Mouse (Mus musculus) C2C12 (cell line): ENCODE measurements around the gene Apoa4. TPM values are rescaled to one million over a fixed set of nuclear protein-coding genes. Genes with fewer than 3 reads are reported as not detected.

Experiments
- H3K27me3 ChIP-seq: one replicate; pipeline ENCODE4 v1.6.1; 2011; ENCODE audit not compliant: control insufficient read depth, insufficient read depth, insufficient read length
- H3K36me3 ChIP-seq: one replicate; pipeline ENCODE4 v1.6.1; 2011; ENCODE audit not compliant: control insufficient read depth, insufficient read depth
- H3K4me3 ChIP-seq: one replicate; pipeline ENCODE4 v1.5.1; 2011; ENCODE audit warnings: mild to moderate bottlenecking, control low read depth; ENCODE audit not compliant: poor library complexity, insufficient read depth, severe bottlenecking
- H3K79me2 ChIP-seq: one replicate; pipeline ENCODE4 v1.6.1; 2011; ENCODE audit not compliant: control insufficient read depth, insufficient read depth
- H3K79me3 ChIP-seq: one replicate; pipeline ENCODE4 v1.6.1; 2011; ENCODE audit warnings: low read depth, control low read depth
- H3ac ChIP-seq: one replicate; pipeline ENCODE3; 2011; ENCODE audit warnings: low read depth; ENCODE audit not compliant: control insufficient read depth, insufficient read length
- CEBPB ChIP-seq: IDR thresholded peaks from one replicate; pipeline ENCODE4 v1.6.1; 2011; ENCODE audit warnings: low read depth, mild to moderate bottlenecking, control low read depth, moderate library complexity
- CTCF ChIP-seq: IDR thresholded peaks from one replicate; pipeline ENCODE4 v1.5.1; 2011; ENCODE audit not compliant: control insufficient read depth, insufficient read depth, insufficient read length
- FOSL1 ChIP-seq: IDR thresholded peaks from one replicate; pipeline ENCODE4 v1.8.0; 2011; ENCODE audit warnings: mild to moderate bottlenecking, low read length; ENCODE audit not compliant: poor library complexity, insufficient read depth, severe bottlenecking
- MAX ChIP-seq: IDR thresholded peaks from one replicate; pipeline ENCODE4 v1.6.1; 2011; ENCODE audit warnings: mild to moderate bottlenecking, control low read depth
- MYOD1 ChIP-seq: IDR thresholded peaks from one replicate; pipeline ENCODE4 v1.6.1; 2011; ENCODE audit warnings: low read depth; ENCODE audit not compliant: control insufficient read depth, insufficient read length
- MYOG ChIP-seq: IDR thresholded peaks from one replicate; pipeline ENCODE4 v1.6.1; 2011; ENCODE audit not compliant: control insufficient read depth, insufficient read length; ENCODE audit errors: extremely low read depth
- USF1 ChIP-seq: IDR thresholded peaks from one replicate; pipeline ENCODE4 v1.6.1; 2011; ENCODE audit warnings: low read depth, mild to moderate bottlenecking, control low read depth, moderate library complexity
- polyA plus RNA-seq: library from polyadenylated mRNA; unstranded; fragments of >200 nt; fragmentation: generic; extraction: Trizol; gene quantifications from one replicate; pipeline ENCODE4 v1.2.1, GENCODE M21; 2012; ENCODE audit warnings: missing spikeins

Gene Apoa4
- polyA plus RNA-seq, 1 experiment: not detected

DNA sequence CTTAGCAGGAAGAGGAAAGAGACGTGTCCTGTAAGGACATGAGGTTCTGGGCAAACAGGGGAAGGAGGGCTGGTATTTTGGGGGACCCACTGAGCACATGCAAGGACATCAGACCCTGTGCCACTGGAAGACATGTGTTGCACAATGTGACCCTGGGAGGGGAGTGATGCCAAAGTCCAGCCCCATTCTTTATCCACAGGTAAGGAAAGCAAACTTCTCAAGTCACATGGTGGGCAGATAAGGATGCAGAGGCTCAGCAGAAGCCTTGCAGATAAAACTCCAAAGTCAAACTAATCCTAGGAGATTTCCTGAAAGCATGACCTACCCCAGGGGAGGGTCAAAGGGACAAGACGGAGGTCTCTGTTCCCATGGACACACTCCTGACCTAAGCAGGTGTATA is 1.3 kb downstream of the Apoa4 start:
- Histone ChIP-seq H3ac (no peak overlapping the region), H3K36me3 (no peaks in the 10 kb centered on the region), H3K27me3 (peaks cover 44% of the 10 kb centered on the region), H3K79me3 (no peaks in the 10 kb centered on the region), H3K4me3 (no peak overlapping the region), H3K79me2 (no peaks in the 10 kb centered on the region)
- TF ChIP-seq MAX: no peak
- no peak for TF ChIP-seq CEBPB
- no peak for TF ChIP-seq MYOG
- TF ChIP-seq MYOD1: no peak
- no peak for TF ChIP-seq CTCF
- no peak for TF ChIP-seq FOSL1
- TF ChIP-seq USF1: no peak

DNA sequence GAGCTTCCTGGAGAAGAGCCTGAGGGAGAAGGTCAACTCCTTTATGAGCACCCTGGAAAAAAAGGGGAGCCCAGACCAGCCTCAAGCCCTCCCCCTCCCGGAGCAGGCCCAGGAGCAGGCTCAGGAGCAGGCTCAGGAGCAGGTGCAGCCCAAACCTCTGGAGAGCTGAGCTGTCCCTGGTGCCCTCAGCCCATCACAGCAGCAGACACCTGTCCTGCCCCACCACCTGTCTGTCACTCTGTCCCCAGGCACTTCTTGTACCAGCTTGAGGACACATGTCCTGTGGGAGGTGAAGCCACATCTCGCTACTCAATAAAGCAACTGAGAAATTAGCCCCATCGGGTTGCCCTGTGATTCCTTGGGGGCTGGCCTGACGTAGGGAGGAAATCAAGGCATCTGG is 2.6 kb downstream of the Apoa4 start:
- Histone ChIP-seq H3K79me3 (no peaks in the 10 kb centered on the region), H3K79me2 (no peaks in the 10 kb centered on the region), H3K27me3 (peaks cover 40% of the 10 kb centered on the region), H3ac (no peak overlapping the region), H3K36me3 (no peaks in the 10 kb centered on the region), H3K4me3 (no peak overlapping the region)
- no peak for TF ChIP-seq MAX
- no peak for TF ChIP-seq MYOG
- TF ChIP-seq CTCF: no peak
- no peak for TF ChIP-seq MYOD1
- no peak for TF ChIP-seq FOSL1
- no peak for TF ChIP-seq CEBPB
- TF ChIP-seq USF1: no peak

DNA sequence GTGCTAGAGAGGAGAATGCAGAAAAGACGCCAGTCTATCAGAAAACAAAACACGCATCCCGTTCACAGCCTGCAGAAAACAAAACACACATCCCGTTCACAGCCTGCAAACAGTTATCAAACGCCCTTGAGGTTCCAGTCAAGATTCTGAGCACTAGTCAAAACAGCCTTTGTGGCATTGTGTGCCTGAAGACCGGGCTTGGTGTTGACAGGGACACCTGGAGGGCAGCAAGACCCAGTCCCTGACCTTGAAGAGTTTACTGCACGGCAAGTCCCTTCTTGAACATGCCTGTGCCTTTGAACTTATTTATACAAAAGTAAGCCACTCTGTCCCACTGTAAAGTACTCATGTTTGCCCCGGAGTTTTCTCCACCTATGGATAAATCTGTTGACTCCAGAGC is 3.1 kb downstream of the Apoa4 start:
- H3K36me3 ChIP-seq: no peaks in the 10 kb centered on the region
- H3K4me3 ChIP-seq: no peak overlapping the region
- H3K79me2 ChIP-seq: no peaks in the 10 kb centered on the region
- H3K27me3 ChIP-seq: peaks cover 40% of the 10 kb centered on the region
- H3ac ChIP-seq: no peak overlapping the region
- TF ChIP-seq MYOG (no peak), CTCF (no peak), MYOD1 (no peak), USF1 (no peak), MAX (no peak), FOSL1 (no peak), CEBPB (no peak)
- no peaks in the 10 kb centered on the region for H3K79me3 ChIP-seq

DNA sequence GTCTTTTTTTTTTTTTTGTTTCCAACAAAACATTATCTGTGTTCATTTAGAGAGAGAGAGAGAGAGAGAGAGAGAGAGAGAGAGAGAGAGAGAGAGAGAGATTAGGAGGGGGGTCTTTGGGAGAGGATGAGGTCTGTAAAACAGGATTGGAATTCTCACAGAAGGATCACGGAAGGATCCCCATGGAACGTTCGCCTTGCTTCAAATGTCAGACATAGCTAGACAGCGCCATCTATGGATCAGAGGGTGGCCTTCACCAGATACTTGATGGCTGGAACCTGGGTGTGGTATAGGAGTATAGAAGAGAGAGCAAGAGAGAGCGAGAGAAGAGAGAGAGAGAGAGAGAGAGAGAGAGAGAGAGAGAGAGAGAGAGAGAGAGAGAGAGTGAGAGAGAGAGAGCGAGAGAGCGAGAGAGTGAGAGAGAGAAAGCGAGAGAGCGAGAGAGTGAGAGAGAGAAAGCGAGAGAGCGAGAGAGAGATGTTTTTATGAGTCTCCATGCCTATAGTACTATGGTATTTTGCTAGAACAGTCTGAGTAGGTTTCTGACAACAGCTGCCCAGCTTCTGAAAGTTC is 6.3 kb downstream of the Apoa4 start:
- Histone ChIP-seq H3ac (no peak overlapping the region), H3K27me3 (peaks cover 26% of the 10 kb centered on the region), H3K79me2 (no peaks in the 10 kb centered on the region), H3K36me3 (no peaks in the 10 kb centered on the region), H3K79me3 (no peaks in the 10 kb centered on the region), H3K4me3 (no peak overlapping the region)
- TF ChIP-seq CTCF (peak; percentile 60), CEBPB (no peak), FOSL1 (no peak)

DNA sequence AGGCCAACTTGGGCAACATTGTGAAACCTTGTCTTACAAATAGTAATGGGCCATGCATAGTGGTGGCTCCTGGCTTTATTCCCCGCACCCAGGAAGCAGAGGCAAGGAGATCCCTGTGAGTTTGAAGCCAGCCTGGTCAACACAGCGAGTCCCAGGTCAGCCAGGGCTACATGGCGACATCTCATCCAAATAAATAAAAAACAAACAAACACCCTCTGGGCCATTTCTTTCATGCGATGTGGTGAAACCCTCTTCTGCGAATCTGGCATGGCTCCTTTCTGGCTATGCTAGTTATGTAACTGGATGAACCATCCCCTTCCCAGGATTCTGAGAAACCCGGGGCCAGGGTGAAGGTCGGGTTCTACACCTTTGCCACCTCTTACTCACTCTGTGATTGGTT is 15.7 kb downstream of the Apoa4 start:
- H3K36me3 ChIP-seq: no peaks in the 10 kb centered on the region
- no peak for TF ChIP-seq MYOD1
- TF ChIP-seq MAX: no peak
- no peak for TF ChIP-seq CTCF
- no peak for TF ChIP-seq CEBPB
- no peak for TF ChIP-seq MYOG
- TF ChIP-seq USF1: no peak
- TF ChIP-seq FOSL1: no peak

DNA sequence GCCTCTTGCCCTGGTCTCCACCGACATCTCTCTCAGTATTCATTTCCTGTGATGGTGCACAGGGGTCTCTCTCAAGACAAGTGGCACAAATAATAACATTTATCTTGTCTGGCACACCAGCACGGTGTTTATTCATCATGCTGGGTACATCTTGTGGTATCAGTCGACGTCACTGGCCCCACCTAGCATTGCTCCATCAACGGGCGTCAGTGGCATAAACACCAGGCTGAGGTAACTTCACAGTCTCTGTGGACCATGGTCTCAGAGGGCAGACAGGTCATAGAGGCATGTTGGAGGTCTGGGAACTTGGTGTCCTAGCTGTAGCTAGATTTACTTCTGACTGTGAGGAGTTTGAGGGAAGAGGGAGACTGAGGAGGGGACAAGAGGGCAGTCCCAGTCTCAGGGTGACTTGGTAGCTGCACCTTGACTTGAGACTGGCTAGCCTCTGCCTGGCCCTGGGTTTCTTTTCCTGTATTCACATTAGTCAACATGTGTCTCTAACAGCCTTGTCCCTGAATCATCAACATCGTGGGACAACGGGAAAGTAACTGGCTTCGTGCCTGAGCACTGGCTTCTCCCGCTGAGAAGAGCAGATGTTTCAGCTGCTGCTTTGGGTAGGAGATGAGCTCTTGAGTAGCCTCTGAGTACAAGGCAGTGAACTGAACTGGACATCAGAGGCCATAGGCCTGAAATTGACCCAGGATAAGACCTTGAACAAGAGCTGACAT is 16.3 kb downstream of the Apoa4 start:
- TF ChIP-seq CTCF (no peak), FOSL1 (no peak), USF1 (no peak), MYOD1 (no peak), MAX (no peak), MYOG (no peak), CEBPB (no peak)
- no peak overlapping the region for H3K4me3 ChIP-seq
- H3K79me3 ChIP-seq: no peaks in the 10 kb centered on the region
- peaks cover 23% of the 10 kb centered on the region for H3K27me3 ChIP-seq
- H3K36me3 ChIP-seq: no peaks in the 10 kb centered on the region
- H3ac ChIP-seq: no peak overlapping the region
- H3K79me2 ChIP-seq: no peaks in the 10 kb centered on the region

More for the DNA sequence above, 15.7 kb downstream of the Apoa4 start:
- H3K79me2 ChIP-seq: no peaks in the 10 kb centered on the region
- H3ac ChIP-seq: no peak overlapping the region
- no peak overlapping the region for H3K4me3 ChIP-seq
- no peaks in the 10 kb centered on the region for H3K79me3 ChIP-seq
- peaks cover 26% of the 10 kb centered on the region for H3K27me3 ChIP-seq
